Mouse (Mus musculus) embryonic fibroblast, embryonic 13.5 days (primary cell): ENCODE measurements around the gene Rora.

Source experiments
- CTCF ChIP-seq: IDR thresholded peaks from 2 replicates; pipeline ENCODE4 v1.5.1; 2011; ENCODE audit warnings: mild to moderate bottlenecking, control low read depth, low read length, moderate library complexity, borderline replicate concordance; ENCODE audit not compliant: insufficient read depth
- POLR2A ChIP-seq: IDR thresholded peaks from 2 replicates; pipeline ENCODE4 v1.6.1; 2011; ENCODE audit warnings: low read depth, mild to moderate bottlenecking, control low read depth, low read length, moderate library complexity

DNA sequence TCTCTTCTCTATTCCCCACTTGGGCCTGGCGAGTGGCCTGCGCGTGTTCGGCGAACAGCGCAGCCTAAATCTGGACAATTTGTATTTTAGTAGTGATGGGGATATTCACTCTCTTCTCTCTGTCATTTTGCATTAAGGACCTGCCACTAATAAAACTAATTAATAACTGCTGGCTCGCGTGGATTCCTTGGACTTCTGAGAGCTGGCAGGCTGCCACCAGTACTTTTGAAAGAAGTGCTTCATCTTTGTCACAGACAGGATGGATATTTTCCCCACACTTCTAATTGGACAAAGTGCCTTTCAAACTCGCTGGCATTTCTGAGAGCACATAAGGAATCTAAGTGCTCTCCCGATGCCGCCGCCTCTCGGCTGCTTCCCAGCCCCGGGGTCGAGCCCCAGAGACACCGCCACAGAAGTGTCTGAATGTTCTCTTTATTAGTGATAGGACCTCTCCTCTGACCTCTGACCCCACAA is 41.9 kb downstream of the Rora start:
- TF ChIP-seq POLR2A (no peak), CTCF (no peak)
